Mouse (Mus musculus) macrophage (primary cell): Measurements from ENCODE around the gene Hsf5. TPM values are rescaled to one million over a fixed set of nuclear protein-coding genes. Genes with fewer than 3 reads are reported as not detected.

Source experiments
- H3K27ac ChIP-seq: fragments of 350-480 bp; formaldehyde crosslinking; 2 replicates; pipeline ENCODE4 v1.9.0; 2021
- H3K36me3 ChIP-seq: fragments of 350-480 bp; formaldehyde crosslinking; 2 replicates; pipeline ENCODE4 v1.9.0; 2021; ENCODE audit errors: inconsistent target
- H3K4me3 ChIP-seq: fragments of 350-480 bp; formaldehyde crosslinking; 2 replicates; pipeline ENCODE4 v1.9.0; 2021; ENCODE audit errors: inconsistent target
- H3K79me2 ChIP-seq: fragments of 350-480 bp; formaldehyde crosslinking; 2 replicates; pipeline ENCODE4 v1.9.0; 2021; ENCODE audit errors: inconsistent target
- WGBS: methylation state at CpG from one replicate; pipeline ENCODE4 v1.1.7; 2026; ENCODE audit warnings: inconsistent platforms; ENCODE audit not compliant: missing documents; 5-methylcytosine and 5-hydroxymethylcytosine counted together
- polyA plus RNA-seq: library from polyadenylated mRNA; stranded (reverse); fragments of 250-400 nt; gene quantifications from 3 replicates; pipeline ENCODE4 v1.2.4, GENCODE M21; 2018; ENCODE audit warnings: inconsistent platforms

The Hsf5 gene
- polyA plus RNA-seq, 1 experiment from 2014 or later = not detected

- WGBS = 31% methylated on average over 5 of the region's 5 CpGs
- no peaks in the 10 kb centered on the region for H3K79me2 ChIP-seq
Observed at GRCm38 (mm10) chr11:87654693-87655092, 37.7 kb downstream of the Hsf5 start.

GRCm38 (mm10) chr11:87659216-87659615 is 42.3 kb downstream of the Hsf5 start:
- no peaks in the 10 kb centered on the region for H3K36me3 ChIP-seq
- WGBS = 81% methylated on average over 7 of the region's 7 CpGs

More at GRCm38 (mm10) chr11:87654693-87655092, 37.7 kb downstream of the Hsf5 start:
- no peaks in the 10 kb centered on the region for H3K36me3 ChIP-seq
- no peak overlapping the region for H3K27ac ChIP-seq
- H3K4me3 ChIP-seq = no peak overlapping the region

GRCm38 (mm10) chr11:87662407-87662806 is 45.4 kb downstream of the Hsf5 start, which contains the start of gene Rnf43:
Gene Rnf43 (plus strand): TSS chr11:87662722.
- 0% methylated on average over 8 of the region's 8 CpGs for WGBS
- H3K79me2 ChIP-seq = no peaks in the 10 kb centered on the region
- H3K36me3 ChIP-seq = no peaks in the 10 kb centered on the region
- H3K4me3 ChIP-seq = peak within 1 kb of the TSS; percentile 49
- H3K27ac ChIP-seq = no peak within 1 kb of the TSS

More at GRCm38 (mm10) chr11:87659216-87659615, 42.3 kb downstream of the Hsf5 start:
- no peak overlapping the region for H3K27ac ChIP-seq
- no peaks in the 10 kb centered on the region for H3K79me2 ChIP-seq
- no peak overlapping the region for H3K4me3 ChIP-seq

- 17% methylated on average over 14 of the region's 14 CpGs for WGBS
- no peaks in the 10 kb centered on the region for H3K36me3 ChIP-seq
- H3K27ac ChIP-seq = no peak overlapping the region
- no peaks in the 10 kb centered on the region for H3K79me2 ChIP-seq
- peak overlapping the region; percentile 49 for H3K4me3 ChIP-seq
Observed at GRCm38 (mm10) chr11:87662822-87663221, 45.9 kb downstream of the Hsf5 start.

GRCm38 (mm10) chr11:87663948-87664347 is 47.0 kb downstream of the Hsf5 start:
- 92% methylated on average over 6 of the region's 6 CpGs for WGBS
- Histone ChIP-seq H3K36me3 (no peaks in the 10 kb centered on the region), H3K4me3 (no peak overlapping the region), H3K27ac (no peak overlapping the region), H3K79me2 (no peaks in the 10 kb centered on the region)

- Histone ChIP-seq H3K27ac (no peak overlapping the region), H3K36me3 (no peaks in the 10 kb centered on the region), H3K79me2 (no peaks in the 10 kb centered on the region), H3K4me3 (no peak overlapping the region)
- WGBS = 85% methylated on average over 12 of the region's 12 CpGs
Observed at GRCm38 (mm10) chr11:87664521-87664920, 47.6 kb downstream of the Hsf5 start.

- 93% methylated on average over 6 of the region's 6 CpGs for WGBS
- H3K27ac ChIP-seq = no peak overlapping the region
- H3K36me3 ChIP-seq = no peaks in the 10 kb centered on the region
- H3K79me2 ChIP-seq = no peaks in the 10 kb centered on the region
- H3K4me3 ChIP-seq = no peak overlapping the region
Observed at GRCm38 (mm10) chr11:87665224-87665623, 48.3 kb downstream of the Hsf5 start.

GRCm38 (mm10) chr11:87665658-87666057 is 48.7 kb downstream of the Hsf5 start:
- Histone ChIP-seq H3K27ac (no peak overlapping the region), H3K79me2 (no peaks in the 10 kb centered on the region), H3K4me3 (no peak overlapping the region), H3K36me3 (no peaks in the 10 kb centered on the region)
- WGBS = 86% methylated on average over 2 of the region's 2 CpGs

GRCm38 (mm10) chr11:87666256-87667035 is 49.5 kb downstream of the Hsf5 start:
- peak overlapping the region; percentile 4; the same call in 1 of the 2 replicates for H3K4me3 ChIP-seq
- no peaks in the 10 kb centered on the region for H3K36me3 ChIP-seq
- H3K27ac ChIP-seq = peak overlapping the region; percentile 45
- WGBS = 20% methylated on average over 12 of the region's 12 CpGs
- H3K79me2 ChIP-seq = no peaks in the 10 kb centered on the region

- WGBS = 54% methylated on average over 4 of the region's 4 CpGs
- no peak overlapping the region for H3K4me3 ChIP-seq
Observed at GRCm38 (mm10) chr11:87667107-87668090, 50.4 kb downstream of the Hsf5 start.

GRCm38 (mm10) chr11:87673282-87673681 is 56.3 kb downstream of the Hsf5 start:
- Histone ChIP-seq H3K27ac (no peak overlapping the region), H3K4me3 (no peak overlapping the region), H3K36me3 (no peaks in the 10 kb centered on the region), H3K79me2 (no peaks in the 10 kb centered on the region)
- WGBS = 96% methylated on average over 1 of the region's 1 CpGs

More at GRCm38 (mm10) chr11:87667107-87668090, 50.4 kb downstream of the Hsf5 start:
- H3K27ac ChIP-seq = no peak overlapping the region
- no peaks in the 10 kb centered on the region for H3K79me2 ChIP-seq
- no peaks in the 10 kb centered on the region for H3K36me3 ChIP-seq

- H3K36me3 ChIP-seq = no peaks in the 10 kb centered on the region
- 89% methylated on average over 6 of the region's 6 CpGs for WGBS
- H3K79me2 ChIP-seq = no peaks in the 10 kb centered on the region
- H3K27ac ChIP-seq = no peak overlapping the region
- H3K4me3 ChIP-seq = no peak overlapping the region
Observed at GRCm38 (mm10) chr11:87675606-87676005, 58.6 kb downstream of the Hsf5 start.

- no peak overlapping the region for H3K27ac ChIP-seq
- WGBS = 90% methylated on average over 5 of the region's 5 CpGs
- no peaks in the 10 kb centered on the region for H3K36me3 ChIP-seq
- no peaks in the 10 kb centered on the region for H3K79me2 ChIP-seq
- H3K4me3 ChIP-seq = no peak overlapping the region
Observed at GRCm38 (mm10) chr11:87677756-87678155, 60.8 kb downstream of the Hsf5 start.

- Histone ChIP-seq H3K4me3 (no peak overlapping the region), H3K79me2 (no peaks in the 10 kb centered on the region), H3K27ac (no peak overlapping the region), H3K36me3 (no peaks in the 10 kb centered on the region)
- 83% methylated on average over 4 of the region's 4 CpGs for WGBS
Observed at GRCm38 (mm10) chr11:87678545-87678944, 61.6 kb downstream of the Hsf5 start.
